Mouse (Mus musculus) spleen, postnatal 10 days (tissue): Measurements from ENCODE around the gene Prpf18.

ENCODE experiments used
- DNase-seq, 2 experiments: peaks; one replicate each; pipeline ENCODE4 v3.0.0; 2021 to 2022; ENCODE audit warnings: low spot score in 2 of 2

The Prpf18 gene

DNA sequence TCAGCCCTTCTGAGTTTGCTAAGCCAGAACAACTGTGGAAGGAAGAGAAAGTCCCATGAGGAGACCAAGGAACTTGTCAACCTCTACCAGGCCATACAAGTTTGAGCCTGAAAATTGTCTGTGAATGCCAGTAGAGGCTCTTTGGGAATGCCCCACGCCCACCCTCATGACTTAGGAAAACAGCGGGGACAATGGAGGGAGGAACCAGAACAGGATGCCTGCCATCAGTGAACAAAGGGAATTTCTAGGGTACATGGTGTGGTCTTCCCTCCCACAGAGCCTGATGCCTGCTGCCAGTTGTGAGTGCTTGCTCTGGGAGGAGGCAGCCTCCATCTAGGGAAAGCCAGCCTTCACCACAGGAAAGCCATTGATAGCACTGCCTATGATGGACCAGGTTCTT lies 76.8 kb downstream of the Prpf18 start:
- no peak for DNase-seq

DNA sequence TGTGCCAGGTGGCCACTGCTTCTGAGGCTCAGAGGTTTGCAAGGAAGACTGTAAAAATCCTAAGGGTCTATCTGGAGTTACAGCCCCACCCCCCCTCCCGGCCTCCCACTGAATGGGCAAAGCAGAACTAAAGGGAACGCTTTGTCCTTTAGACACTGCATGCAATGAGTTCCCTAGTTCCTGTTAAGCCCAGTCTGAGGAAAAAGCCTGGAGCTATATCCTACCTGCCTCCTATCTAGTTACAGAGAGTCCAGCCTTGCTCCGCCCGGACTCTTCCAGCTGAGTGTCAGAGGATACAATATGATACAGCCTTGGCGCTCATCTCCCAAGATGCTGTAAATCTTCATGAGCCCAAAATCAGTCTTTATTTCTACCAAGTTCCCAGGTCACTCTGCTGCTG lies 77.7 kb downstream of the Prpf18 start:
- no peak for DNase-seq

DNA sequence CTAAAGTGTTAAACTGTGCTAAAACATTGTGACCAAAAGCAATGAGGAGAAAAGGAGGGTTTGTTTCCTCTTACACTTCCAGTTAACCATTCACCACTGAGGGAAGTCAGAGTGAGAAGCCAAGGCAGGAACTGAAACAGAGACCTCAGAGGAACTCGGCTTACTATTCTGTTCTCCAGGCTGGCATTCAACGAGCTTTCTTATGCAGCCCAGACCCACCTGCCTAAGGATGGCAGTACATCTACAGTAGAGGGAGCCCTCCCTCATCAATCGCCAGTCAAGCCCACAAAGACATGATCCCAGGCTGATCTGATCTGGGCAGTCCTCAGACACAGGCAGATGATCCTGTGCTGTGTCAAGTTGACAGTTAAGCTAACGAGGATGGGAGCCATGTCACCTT lies 78.5 kb downstream of the Prpf18 start:
- no peak for DNase-seq

DNA sequence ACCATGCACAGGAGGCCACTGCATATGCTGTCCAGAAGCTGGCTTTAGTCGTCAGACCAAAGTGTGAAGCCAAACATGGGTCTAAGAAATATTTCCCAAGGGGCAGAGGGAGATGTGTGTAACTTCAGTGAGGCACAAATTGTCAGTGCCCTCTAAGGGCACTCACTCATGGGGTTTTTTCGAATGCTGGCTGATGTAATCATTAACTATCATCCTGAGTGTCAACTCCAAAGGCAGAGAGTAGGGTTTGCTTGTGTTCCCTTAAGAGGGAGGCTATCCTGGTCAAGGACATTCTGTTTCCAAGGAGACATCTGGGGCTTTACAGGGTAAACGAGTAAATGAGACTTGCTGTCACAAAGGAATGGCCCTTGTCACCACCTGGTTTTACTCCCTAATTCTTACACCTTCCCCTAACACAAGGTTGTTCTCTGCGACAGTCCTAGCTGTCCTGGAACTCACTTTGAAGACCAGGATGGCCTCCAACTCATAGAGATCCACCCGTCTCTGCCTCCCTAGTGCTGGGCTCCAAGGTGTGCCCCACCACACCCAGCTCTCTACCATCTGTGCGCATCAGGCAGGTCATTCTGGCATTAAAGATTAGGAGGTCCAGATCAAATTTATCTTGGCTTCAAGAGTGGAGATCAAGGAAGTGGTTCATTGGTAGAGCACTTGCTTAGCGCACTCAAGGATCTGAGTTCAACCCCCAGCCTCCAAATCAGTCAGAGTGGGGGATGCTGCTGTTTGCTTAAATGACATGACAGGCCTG lies 79.2 kb downstream of the Prpf18 start:
- no peak for DNase-seq
